Mouse (Mus musculus) hindbrain, embryonic 14.5 days (tissue): ENCODE measurements around the gene Srgap3. TPM values are rescaled to one million over a fixed set of nuclear protein-coding genes. Genes with fewer than 3 reads are reported as not detected.
"Not testable (repeated sequence)": the region's sequence is repeated elsewhere in the genome, so short reads cannot be mapped to it uniquely, and the experiment has no call there.

ENCODE experiments used
- ATAC-seq: fragments of 200-750 bp; cut with Nextera tagmentation; 2 replicates; pipeline ENCODE4 v1.8.0; 2017; ENCODE audit warnings: moderate number of reproducible peaks, mild to moderate bottlenecking, moderate TSS enrichment, moderate library complexity; ENCODE audit not compliant: low FRiP score
- DNase-seq: peaks from one replicate; pipeline ENCODE4 v3.0.0-alpha.2; 2015; ENCODE audit warnings: low spot score
- H3K27ac ChIP-seq: fragments of 300-500 bp; sonication (generic); 2 replicates; pipeline ENCODE4 v1.5.1; 2014; ENCODE audit warnings: mild to moderate bottlenecking, moderate library complexity
- H3K27me3 ChIP-seq: fragments of 300-500 bp; sonication (generic); 2 replicates; pipeline ENCODE4 v1.6.1; 2014; ENCODE audit warnings: mild to moderate bottlenecking, low read length, mixed read lengths; ENCODE audit not compliant: control insufficient read depth, insufficient read depth
- H3K36me3 ChIP-seq: fragments of 300-500 bp; sonication (generic); replicated peaks from 2 replicates; pipeline ENCODE4 v1.6.1; 2014; ENCODE audit not compliant: control insufficient read depth, insufficient read depth
- H3K4me1 ChIP-seq: fragments of 300-500 bp; sonication (generic); replicated peaks from 2 replicates; pipeline ENCODE4 v1.6.1; 2014; ENCODE audit warnings: antibody characterized with exemption, low read length, mixed read lengths; ENCODE audit not compliant: control insufficient read depth, insufficient read depth
- H3K4me2 ChIP-seq: fragments of 300-500 bp; sonication (generic); replicated peaks from 2 replicates; pipeline ENCODE4 v1.6.1; 2014; ENCODE audit warnings: mild to moderate bottlenecking, moderate library complexity
- H3K4me3 ChIP-seq: fragments of 300-500 bp; sonication (generic); replicated peaks from 2 replicates; pipeline ENCODE4 v1.5.1; 2014; ENCODE audit warnings: mild to moderate bottlenecking, low read length
- H3K9ac ChIP-seq: fragments of 300-500 bp; sonication (generic); 2 replicates; pipeline ENCODE4 v1.6.1; 2014
- H3K9me3 ChIP-seq: fragments of 300-500 bp; sonication (generic); 2 replicates; pipeline ENCODE4 v1.6.1; 2016; ENCODE audit warnings: low read length; ENCODE audit not compliant: control insufficient read depth
- WGBS: fragments of 180-500 bp; shearing (Covaris S2); extraction: QIAGEN DNeasy Blood & Tissue Kit; methylation state at CpG from one replicate; pipeline ENCODE4 v1.1.7; 2014; 5-methylcytosine and 5-hydroxymethylcytosine counted together
- polyA plus RNA-seq: library from polyadenylated mRNA; unstranded; fragments of >200 nt; fragmentation: Nextera tagmentation; extraction: Ambion mirVana; gene quantifications from 2 replicates; pipeline ENCODE4 v1.2.1, GENCODE M21; 2014

Srgap3 gene
- polyA plus RNA-seq, 1 experiment from 2014 or later, result 50.7 TPM

DNA sequence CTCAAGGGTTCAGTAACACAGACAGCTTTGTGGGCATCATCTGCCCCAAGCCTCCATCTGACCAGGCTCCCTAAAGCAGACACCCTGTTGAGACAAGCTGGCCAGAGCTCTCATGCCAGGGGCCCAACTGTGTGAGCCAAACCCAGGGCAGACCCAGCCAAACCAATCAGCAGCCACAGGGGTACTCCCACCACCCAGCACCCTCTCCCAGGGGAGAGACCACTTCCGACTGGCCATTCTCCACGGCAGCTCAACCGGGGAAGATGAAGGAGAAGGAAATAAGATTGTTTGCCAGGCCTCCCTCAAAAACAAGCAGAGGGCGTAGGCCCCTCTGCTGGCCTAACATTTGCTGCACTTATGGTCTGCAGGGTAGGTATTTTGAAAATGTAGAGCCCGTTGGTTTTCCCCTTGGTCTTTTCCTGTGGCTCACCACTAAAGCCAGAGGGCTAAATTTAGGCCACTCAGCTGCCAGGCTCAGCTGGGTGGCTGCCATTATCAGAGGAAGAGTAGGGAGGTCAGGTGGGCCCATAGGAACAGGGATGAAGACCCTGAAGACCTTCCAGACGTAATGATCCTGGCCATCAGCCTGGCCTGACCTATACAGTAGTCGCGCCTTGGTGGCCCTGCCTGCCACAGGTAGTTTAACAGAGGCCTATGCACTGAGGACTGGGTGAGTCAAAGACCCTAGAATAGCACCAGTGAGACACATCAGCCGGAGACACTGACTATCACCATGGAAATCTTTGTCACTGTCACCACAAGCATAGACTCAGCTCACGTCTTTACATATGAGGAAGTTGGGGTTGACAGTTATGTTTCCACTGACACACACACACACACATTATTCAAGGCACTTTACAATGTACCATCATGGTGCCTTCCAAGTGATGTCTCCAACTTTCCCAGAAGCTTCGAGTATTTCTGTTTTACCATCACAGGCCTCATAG, 85.4 kb downstream of the Srgap3 start:
- H3K27ac ChIP-seq, result no peak overlapping the region
- no peaks in the 10 kb centered on the region for H3K27me3 ChIP-seq
- no peak overlapping the region for H3K4me2 ChIP-seq
- peaks cover 30% of the 10 kb centered on the region for H3K4me1 ChIP-seq
- no peak overlapping the region for H3K9ac ChIP-seq
- H3K9me3 ChIP-seq, result no peaks in the 10 kb centered on the region
- H3K36me3 ChIP-seq, result no peaks in the 10 kb centered on the region
- no peak for ATAC-seq
- no peak overlapping the region for H3K4me3 ChIP-seq
- 73% methylated on average over 11 of the region's 11 CpGs for WGBS
- no peak for DNase-seq

DNA sequence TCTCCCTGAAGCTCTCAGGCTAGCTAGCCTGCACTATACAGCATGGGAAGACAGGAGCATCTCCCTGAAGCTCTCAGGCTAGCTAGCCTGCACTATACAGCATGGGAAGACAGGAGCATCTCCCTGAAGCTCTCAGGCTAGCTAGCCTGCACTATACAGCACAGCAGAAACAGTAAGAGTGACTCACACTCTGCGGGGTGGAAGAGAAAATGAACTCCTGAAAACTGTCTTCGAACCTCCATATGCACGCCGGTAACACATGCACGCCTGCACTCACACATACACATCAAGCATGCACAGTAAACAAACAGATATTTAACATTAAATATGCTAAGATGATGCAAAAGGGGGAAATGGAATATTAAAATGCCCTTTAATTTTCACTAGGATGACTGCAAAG, 86.8 kb downstream of the Srgap3 start:
- not testable (repeated sequence) for H3K36me3 ChIP-seq, H3K4me3 ChIP-seq, H3K27ac ChIP-seq, H3K9ac ChIP-seq, H3K4me2 ChIP-seq, H3K9me3 ChIP-seq, ATAC-seq, H3K27me3 ChIP-seq, DNase-seq
- peaks cover 21% of the 10 kb centered on the region for H3K4me1 ChIP-seq
- 96% methylated on average over 5 of the region's 5 CpGs for WGBS

DNA sequence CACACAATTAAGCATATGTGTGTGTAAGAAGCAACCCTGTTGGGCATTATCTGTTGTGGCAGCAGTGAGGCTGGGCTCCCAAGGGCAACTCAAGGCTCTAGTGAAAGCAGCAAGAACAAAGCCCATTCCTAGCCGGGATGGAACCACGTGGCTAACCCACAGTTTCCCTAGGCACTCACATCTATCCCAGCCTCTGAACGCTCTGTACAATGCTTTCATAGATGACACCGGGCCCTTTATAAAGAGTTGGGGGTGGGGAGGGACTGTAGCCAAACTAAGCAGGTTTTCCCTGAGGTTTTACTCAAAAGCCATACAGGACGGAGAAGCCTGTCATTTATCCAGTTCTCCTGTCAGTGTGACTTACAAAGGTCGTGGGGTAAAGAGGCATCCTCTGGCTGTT, 90.0 kb downstream of the Srgap3 start:
- WGBS, result 13% methylated on average over 6 of the region's 6 CpGs
- no peak for DNase-seq
- Histone ChIP-seq H3K27me3 (no peaks in the 10 kb centered on the region), H3K36me3 (no peaks in the 10 kb centered on the region), H3K27ac (peak overlapping the region; percentile 3), H3K4me3 (no peak overlapping the region), H3K4me2 (no peak overlapping the region), H3K9me3 (no peaks in the 10 kb centered on the region), H3K9ac (no peak overlapping the region), H3K4me1 (peaks cover 21% of the 10 kb centered on the region)
- peak; percentile 74; the same call in 1 of the 2 replicates for ATAC-seq

DNA sequence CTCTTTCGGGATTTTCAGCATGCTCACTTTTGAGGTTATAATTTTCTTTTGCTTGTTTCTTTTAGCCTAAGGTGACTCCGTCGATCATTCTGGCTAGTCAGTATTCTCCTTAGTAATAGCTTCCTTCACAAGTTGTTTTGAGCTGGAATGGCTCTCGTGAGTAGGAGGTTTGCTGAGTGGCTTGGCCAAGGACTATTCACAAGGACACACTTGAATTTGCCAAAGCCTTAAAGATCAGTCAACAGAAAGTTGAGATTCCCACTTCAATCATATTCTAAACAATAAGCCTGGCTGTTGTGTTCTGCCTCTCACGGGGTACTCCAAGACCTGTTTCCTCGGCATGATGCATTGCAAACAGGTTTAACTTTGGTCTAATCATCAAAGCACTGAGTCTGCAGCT, 91.9 kb downstream of the Srgap3 start:
- no peaks in the 10 kb centered on the region for H3K9me3 ChIP-seq
- 86% methylated on average over 6 of the region's 6 CpGs for WGBS
- H3K27ac ChIP-seq, result no peak overlapping the region
- H3K36me3 ChIP-seq, result no peaks in the 10 kb centered on the region
- no peaks in the 10 kb centered on the region for H3K27me3 ChIP-seq
- no peak overlapping the region for H3K4me2 ChIP-seq
- peaks cover 29% of the 10 kb centered on the region for H3K4me1 ChIP-seq
- no peak overlapping the region for H3K4me3 ChIP-seq
- H3K9ac ChIP-seq, result no peak overlapping the region
- no peak for ATAC-seq
- DNase-seq, result no peak

DNA sequence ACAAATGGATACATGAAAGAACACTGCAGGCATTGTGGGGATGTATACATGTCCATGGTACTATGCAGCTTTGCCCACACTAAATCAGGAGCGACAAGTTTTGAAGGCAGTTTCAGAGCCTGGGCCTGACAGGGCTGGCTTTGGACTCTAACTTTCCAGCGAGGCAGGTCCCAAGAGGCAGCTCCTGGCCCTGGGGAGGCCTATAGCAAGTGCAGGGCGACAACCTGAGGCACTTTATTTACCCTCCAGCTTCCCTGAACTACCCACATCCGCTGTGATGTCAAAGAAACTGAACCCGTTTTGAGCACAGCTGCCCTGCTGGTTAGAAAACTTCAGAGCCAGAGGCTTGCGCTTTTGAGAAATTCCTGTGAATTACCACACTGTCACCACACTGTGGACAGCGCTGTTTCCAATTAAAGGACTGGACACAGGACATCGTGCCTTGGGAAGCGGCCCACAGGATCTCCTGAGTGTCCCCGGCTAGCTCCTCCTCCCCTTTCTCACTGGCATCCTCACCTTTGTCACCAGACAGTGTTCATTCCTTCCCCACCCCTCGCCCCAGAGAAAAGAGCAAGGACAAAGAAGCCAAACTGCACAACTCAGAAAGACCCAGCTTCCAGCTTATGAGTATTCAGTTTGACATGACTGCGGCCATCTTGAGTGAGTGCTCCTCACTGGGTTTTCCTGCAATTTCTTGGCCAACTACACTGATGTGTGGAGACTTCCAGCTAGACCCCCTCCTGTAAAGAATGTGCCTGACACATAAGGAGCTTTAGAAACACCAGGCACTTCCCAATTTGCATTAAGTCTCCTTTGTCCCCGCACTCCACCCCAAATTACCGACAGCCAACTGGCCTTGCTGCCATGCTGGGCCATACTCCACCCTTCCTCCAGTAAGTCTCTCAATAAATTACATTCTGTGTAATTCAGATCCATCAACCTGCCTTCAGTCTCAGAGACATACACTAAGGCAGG, 94.5 kb downstream of the Srgap3 start:
- no peak for ATAC-seq
- H3K4me1 ChIP-seq, result peaks cover 31% of the 10 kb centered on the region

DNA sequence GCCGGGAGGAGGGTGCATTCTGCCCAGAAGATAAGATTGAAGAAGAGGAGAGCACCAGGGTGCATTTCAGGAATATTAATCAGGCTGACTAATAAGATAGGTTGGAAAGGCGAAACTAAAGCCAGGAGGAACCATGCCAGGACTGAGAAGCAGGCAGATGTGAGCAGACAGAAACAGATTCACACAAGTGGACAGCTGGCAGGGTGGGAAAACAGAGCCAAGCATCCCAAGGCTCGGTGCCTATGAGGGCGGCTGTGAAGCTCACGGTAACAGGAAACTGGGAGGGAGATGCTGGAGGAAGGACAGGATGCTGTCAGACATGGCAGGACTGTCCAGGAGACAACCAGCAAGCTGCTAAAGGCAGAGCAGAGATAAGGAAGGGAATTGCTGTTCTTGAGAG, 96.3 kb downstream of the Srgap3 start:
- H3K27me3 ChIP-seq, result no peaks in the 10 kb centered on the region
- DNase-seq (no peak), ATAC-seq (peak; percentile 31; the same call in 1 of the 2 replicates)
- no peak overlapping the region for H3K9ac ChIP-seq
- no peaks in the 10 kb centered on the region for H3K9me3 ChIP-seq
- no peak overlapping the region for H3K4me3 ChIP-seq
- no peaks in the 10 kb centered on the region for H3K36me3 ChIP-seq
- peak overlapping the region; percentile 4; the same call in 1 of the 2 replicates for H3K27ac ChIP-seq
- 53% methylated on average over 5 of the region's 5 CpGs for WGBS
- H3K4me2 ChIP-seq, result no peak overlapping the region
- H3K4me1 ChIP-seq, result peaks cover 20% of the 10 kb centered on the region

More for the DNA sequence above, 94.5 kb downstream of the Srgap3 start:
- H3K27me3 ChIP-seq, result no peaks in the 10 kb centered on the region
- H3K9ac ChIP-seq, result no peak overlapping the region
- no peak for DNase-seq
- H3K36me3 ChIP-seq, result no peaks in the 10 kb centered on the region
- WGBS, result 59% methylated on average over 14 of the region's 14 CpGs
- no peak overlapping the region for H3K4me2 ChIP-seq
- no peak overlapping the region for H3K4me3 ChIP-seq
- no peak overlapping the region for H3K27ac ChIP-seq
- H3K9me3 ChIP-seq, result no peaks in the 10 kb centered on the region

DNA sequence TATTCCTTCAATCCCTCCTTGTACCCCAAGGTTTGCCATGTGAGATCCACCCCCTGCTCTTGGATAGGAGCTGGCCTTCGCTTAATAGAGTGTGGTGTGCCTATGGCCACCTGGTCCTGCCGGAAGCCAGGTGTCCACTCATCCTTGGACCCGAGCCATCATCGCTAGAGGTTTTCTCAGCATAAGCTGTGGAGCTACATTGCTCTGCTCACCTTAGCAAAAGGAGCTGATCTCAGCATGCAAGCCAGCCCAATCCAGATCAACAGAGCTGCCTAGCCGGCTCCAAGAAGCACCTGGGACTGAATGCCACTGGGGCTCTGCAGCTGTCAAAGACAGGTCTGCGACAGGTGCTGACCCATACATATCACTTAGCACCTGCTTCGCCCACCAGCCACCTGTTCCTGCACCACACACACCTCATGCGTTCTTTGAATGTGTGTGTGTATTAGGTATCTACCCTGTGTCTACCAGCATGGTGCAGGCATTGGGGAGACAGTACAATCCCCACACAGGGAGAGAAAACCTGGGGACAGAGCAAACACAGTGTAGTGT, 98.4 kb downstream of the Srgap3 start:
- peaks cover 15% of the 10 kb centered on the region for H3K4me1 ChIP-seq
- no peaks in the 10 kb centered on the region for H3K9me3 ChIP-seq
- WGBS, result 89% methylated on average over 8 of the region's 8 CpGs
- H3K9ac ChIP-seq, result no peak overlapping the region
- H3K4me2 ChIP-seq, result no peak overlapping the region
- H3K4me3 ChIP-seq, result no peak overlapping the region
- H3K27me3 ChIP-seq, result no peaks in the 10 kb centered on the region
- ATAC-seq, result no peak
- H3K27ac ChIP-seq, result no peak overlapping the region
- no peak for DNase-seq
- H3K36me3 ChIP-seq, result no peaks in the 10 kb centered on the region

DNA sequence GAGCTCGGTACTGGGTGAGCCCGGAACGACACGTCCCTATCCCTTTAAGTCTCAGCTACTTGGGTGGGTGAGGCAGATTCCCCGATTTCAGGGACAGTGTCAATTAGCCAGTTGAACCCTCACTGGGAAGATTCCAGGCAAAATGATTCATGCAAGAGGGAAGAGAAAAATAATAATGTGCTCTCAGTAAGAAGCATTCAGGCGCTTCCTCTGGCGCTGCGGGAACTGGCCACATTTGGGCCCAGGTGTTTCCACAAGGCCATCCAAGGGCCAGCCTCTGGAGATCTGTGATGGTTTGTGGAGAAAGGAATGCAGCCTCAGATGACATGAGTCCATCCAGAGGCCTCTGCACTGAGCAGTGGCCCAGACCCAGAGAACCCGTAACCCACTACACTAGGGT, 100.2 kb downstream of the Srgap3 start:
- Histone ChIP-seq H3K9me3 (no peaks in the 10 kb centered on the region), H3K36me3 (no peaks in the 10 kb centered on the region), H3K4me1 (peaks cover 30% of the 10 kb centered on the region), H3K9ac (no peak overlapping the region), H3K27me3 (no peaks in the 10 kb centered on the region), H3K27ac (no peak overlapping the region; the same call in 1 of the 2 replicates), H3K4me2 (no peak overlapping the region), H3K4me3 (no peak overlapping the region)
- DNase-seq (no peak), ATAC-seq (no peak)
- WGBS, result 84% methylated on average over 9 of the region's 9 CpGs

DNA sequence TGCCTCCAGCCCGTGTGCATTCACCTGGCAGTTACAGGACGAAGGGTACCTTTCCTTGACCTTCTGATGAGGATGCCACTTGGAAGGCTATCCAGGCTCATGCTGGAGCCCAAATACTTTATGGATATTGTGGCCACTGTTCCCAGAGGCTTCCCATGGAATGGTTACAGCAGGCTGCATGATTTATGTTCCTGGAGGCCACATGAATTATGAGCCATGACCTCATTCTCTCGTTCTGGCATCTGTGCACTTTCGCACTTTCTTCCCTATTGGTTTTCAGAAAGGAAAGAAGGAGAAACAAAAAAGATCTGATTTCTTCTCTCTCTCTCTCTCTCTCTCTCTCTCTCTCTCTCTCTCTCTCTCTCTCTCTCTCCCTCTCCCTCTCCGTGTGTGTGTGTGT, 104.6 kb downstream of the Srgap3 start:
- DNase-seq (no peak), ATAC-seq (no peak)
- H3K4me1 ChIP-seq, result peaks cover 56% of the 10 kb centered on the region
- no peaks in the 10 kb centered on the region for H3K9me3 ChIP-seq
- no peak overlapping the region for H3K4me3 ChIP-seq
- WGBS, result 51% methylated on average over 5 of the region's 5 CpGs
- peak overlapping the region; percentile 69 for H3K27ac ChIP-seq
- no peak overlapping the region; the same call in 1 of the 2 replicates for H3K9ac ChIP-seq
- H3K4me2 ChIP-seq, result no peak overlapping the region
- no peaks in the 10 kb centered on the region for H3K27me3 ChIP-seq
- H3K36me3 ChIP-seq, result no peaks in the 10 kb centered on the region
